Mouse (Mus musculus): Measurements from ENCODE around the gene Nkd2. TPM values are rescaled to one million over a fixed set of nuclear protein-coding genes. Genes with fewer than 3 reads are reported as not detected.
A peak's percentile ranks its signal among the peaks of the same experiment; 100 is the strongest.

The Nkd2 gene
- total RNA-seq (2021), result 1 to 10 TPM; 3.5 to 3.9 TPM
- long read RNA-seq, experiment 1, full-length matches to known transcripts, result 1 of 2 reads
- long read RNA-seq, experiment 1, partial matches to known transcripts, result 0 of 2 reads
- long read RNA-seq, experiment 1, other reads (novel, unspliced or antisense), result 1 of 2 reads
- long read RNA-seq, experiment 2, full-length matches to known transcripts, result 1 of 1 reads
- long read RNA-seq, experiment 2, partial matches to known transcripts, result 0 of 1 reads
- long read RNA-seq, experiment 2, other reads (novel, unspliced or antisense), result 0 of 1 reads

DNA sequence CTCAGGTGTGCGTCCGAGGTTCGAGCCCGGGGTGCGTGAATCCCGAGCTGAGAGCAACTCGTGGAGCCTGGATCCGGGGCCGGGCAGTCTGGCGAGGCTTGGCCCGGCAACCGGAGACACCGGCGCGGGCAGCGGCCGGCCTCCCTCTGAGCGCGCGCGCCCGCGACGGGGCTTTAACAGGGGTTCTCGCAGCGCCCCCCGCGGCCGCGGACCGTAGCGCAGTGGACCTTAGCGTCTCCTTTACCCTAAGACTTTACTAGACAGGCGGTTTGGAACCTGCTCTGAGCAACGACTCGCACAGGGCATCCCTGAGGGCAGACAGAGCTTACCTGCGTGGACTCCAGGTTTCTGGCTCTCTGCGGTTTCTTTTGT lies at the start of gene Nkd2:
Nkd2 (minus strand) TSS at position 167 of the 372 bp plus-strand sequence.
- peak; percentile 90 for DNase-seq

DNA sequence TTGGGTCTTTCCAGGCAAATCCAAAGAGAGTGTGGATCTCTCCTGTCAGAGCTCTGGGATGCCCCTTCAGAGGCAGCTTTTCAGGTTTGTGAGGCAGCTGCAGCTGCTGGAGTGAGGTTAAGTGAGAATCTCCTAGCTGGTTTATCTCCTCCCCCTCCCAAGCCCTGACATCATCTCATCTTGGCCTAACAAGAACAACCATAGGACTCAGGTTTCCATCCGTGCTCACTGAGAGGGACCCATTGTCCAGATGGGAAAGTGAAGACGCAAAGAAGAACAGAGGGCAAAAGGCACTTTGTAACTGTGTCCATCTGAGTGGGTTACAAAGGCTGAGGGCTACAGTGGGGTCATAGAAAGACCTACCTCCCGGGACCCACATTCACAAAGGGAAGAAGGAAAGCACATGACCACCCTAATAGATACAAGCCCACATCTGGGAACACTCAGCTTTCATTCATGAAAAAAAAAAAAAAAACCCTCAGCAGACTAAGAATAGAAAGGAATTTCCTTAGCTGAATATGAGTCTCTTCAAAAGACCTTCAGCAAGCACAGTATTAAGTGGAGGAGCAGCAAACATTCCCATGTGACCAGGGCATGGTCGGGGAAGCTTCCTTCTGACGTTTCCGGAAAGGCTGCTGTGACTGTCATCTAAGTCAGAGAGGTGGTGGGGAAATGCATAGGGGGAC lies 45.2 kb upstream of the Nkd2 start:
- no peak for DNase-seq

DNA sequence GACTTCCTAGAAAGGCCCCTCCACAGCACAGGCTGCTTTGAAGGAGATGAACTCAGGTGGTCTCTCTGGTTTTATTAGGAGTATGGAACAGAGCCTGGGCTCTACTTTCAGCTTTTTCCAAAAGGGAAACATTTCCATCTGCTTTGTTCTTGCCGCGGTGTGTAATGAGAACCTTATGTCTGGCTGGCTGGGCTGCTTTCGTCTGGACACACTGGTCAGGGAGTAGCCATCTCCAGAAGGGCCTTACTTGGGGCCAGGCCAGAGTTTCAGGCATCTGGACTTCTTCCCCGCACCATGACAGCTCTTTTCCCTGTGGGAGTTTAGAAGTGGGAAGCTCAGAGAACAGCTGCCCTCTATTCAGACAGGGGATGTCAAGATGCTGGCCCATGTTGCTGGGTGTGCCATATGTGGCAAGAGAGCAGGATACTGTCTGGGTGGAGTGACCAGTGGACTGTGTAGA lies 40.0 kb upstream of the Nkd2 start:
- DNase-seq, result peak; percentile 56

DNA sequence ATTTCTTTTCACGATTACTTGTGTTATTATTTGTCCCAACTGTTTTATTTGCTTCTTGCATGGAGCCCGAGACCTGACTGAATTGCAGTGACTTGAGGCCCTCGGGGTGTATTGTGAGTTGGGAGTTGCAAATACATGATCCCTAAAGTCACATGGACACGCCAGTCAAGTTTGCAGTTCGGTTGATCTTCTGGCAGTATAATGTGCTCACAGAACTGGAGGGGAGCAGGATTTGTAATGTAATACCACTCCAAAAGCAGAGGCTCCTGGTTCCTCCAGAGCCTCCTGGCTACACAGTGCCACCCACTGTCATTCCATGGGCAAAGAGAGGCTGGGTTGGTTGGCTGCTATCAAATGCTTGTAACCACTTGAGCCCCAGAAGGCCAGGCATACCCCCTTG lies 39.2 kb upstream of the Nkd2 start:
- DNase-seq, result no peak

DNA sequence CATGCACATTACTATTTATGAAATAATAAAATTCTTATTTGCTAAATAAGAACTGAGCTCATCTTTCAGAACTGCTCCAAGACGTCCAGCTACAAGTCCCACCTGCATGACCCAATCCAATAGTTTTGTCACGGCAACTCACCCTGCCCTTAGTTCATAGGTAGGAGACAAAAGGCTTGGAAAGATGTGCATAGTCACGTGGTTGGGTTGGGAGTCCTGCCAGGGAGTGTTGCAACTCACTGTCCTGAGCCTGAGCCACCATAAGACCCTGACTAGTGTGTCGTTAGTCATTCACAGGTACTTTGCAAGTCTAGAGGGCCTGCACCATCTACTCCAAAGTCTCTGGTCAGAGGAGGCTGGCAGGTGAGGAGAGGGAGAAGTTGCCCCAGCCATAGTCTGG lies 38.6 kb upstream of the Nkd2 start:
- DNase-seq, result no peak

DNA sequence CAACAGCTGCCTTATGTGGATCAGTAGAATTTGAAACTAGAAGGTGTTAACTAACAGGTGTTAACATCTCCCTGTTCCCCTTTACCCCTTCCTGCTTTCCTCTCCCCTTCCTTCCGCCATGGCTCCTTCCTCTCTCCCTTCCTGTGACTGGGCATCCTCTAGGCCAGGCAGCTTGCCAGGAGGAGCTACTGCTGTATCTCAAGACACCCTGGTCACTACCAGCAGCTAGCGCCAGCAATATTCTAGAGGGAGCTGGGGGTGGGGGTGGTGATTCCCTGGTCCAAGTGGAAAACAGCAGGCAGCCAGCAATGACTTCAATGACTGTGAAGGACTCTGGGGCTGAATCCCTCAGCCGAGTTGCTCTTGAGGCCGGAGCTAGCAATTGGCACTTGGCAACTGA lies 38.2 kb upstream of the Nkd2 start:
- peak; percentile 24 for DNase-seq

DNA sequence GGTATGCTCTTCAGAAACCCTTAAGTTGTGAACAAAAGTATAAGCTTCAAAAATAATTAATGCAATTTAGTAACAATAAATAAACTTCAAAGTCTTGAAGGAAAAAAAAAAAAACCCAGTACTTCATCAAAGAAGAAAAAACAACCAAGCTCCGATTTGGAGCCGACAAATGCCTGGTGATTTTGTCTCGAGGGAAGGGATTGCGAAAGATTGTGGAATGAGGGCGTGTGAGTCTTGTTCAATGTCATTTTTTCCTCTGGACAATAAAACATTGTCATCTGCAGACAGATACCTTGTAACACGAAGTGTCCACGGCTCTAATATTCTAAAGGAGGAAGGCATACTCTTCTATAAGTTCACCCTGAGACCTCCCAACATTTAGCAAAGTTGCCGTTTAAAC lies 33.9 kb upstream of the Nkd2 start:
- no peak for DNase-seq

DNA sequence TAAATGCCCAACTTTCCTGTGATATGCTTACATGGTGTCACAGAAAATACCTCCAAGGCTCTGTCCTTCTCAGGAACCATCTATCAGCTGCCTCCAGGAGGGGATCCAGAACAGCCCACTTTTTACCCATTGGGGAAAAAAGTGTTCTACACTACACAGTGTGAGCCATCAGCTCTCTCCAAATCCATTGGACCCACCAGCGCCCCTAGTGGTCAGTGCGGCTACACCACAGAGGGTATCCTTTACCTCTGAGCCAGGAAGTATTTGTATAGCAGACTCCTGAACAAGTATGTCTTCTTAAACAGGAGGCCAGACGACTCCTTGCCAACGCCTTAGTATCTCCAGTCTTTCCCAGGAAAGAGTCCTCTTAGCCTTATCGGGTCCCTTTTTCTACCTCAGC lies 32.4 kb upstream of the Nkd2 start:
- DNase-seq, result peak; percentile 69

DNA sequence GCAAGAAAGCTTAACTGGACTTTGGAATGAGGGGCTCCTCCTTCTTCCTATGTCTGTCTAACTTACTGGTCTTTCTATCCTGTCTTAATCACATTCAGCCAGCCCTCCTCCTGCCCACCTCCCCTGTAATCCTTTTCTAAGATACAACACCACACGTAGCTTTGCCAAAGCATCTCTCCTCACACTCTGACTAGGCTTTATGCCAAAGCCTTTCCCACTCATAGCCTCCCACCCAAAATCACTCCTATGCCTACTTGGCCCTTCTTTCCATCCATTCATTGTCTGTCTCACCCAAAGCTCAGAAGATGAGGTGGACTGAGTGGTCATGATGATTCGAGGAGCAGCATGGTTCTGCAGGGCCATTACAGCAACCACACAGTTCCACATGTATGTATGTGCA lies 24.7 kb upstream of the Nkd2 start:
- no peak for DNase-seq

DNA sequence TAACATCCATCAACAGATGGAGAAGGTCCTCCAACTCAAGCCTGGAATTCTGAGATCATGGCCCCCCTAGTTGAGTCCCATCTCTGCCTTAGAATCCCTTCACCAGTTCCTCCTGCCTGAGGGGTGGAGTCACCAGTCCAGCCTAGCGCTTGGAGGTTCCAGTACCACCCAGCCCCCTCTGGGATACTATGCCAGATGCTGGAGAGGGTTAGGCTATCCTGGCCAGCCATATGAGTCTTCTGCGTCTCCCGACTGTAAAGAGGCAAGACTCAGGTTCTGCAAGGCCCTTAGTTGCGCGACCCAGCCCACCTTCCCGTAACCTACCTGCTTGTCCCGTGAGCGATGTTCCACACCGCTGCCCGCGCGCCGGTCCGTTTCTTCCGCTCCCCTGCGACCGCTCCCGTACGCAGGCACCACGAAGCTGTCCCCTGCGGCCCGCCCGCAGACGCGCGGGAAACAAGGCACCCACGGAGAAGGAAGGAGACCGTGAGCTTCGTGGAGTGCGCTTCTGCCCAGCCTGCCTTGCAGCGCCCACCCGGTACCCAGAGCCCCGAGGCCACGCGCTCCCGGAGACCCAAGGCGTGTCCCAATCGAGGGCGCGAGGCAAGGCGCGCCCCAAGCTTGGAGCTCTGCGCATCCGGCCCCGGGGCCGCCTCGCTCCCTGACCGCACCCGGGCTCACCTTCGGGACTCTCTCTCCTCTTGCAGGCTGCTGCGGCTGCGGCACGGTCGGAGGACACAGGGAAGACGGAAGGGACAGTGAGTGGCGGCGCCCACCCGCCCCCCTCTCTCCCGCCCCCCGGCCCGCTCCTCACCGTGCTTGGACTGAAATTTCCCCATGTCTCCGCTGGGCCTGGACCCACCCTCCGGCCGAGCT lies 604 bp downstream of the Nkd2 start:
- DNase-seq, result peak; percentile 37

DNA sequence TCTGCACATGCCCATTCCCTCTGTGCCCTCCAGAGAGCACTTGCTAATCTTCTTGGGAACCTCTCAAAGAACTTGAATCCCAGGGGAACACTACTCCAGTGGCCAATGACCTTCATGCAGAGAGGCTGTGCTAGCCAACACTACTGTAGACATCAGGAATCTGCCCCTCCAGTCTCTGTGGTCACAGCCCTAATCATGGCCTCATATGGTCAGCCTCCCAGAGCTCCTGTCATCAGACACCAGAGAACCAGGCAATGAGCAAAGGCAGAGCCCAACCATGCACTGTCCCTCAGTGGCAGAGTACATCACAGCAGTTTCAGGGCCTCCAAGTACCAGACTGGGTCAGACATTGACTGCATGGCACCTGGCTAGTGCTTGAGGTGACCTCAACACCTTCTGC lies 4.7 kb downstream of the Nkd2 start:
- no peak for DNase-seq

DNA sequence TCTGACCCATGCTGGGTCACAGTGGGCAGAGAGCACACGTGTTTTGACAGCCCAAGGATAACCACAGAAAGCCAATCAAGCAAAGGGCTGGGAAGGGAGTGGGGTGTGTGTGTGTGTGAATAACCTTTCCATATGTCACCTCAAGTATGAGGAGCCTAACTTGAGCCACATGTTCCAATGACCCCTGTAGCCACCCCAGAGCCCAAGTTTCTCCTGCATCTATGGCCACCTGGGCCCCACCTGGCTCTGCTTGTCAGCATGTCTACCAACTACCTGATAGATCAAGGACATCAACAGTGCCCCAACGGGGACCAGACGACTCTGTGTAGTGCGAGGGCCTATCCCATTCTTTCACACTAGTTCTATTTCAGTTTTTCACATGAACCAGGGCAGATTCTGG lies 7.7 kb downstream of the Nkd2 start:
- no peak for DNase-seq

DNA sequence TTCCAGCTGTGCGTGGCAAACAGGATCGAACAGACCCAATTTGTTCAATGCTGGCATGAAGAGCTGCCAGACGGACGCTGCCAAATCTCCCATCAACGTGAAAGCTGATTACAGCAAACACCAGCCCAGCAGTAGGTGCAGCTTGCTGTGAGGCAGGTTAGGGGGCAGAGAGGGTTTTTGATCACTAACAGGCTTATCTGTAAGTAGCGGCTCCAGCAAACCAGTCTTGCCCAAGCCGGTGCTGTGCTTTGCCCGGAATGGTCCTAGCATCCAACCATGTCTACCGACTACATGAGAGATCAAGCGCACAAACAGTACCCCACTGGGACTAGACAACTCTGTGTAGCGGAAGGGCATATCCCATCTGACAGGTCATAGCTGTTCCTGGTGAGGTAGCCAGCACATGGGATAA lies 8.3 kb downstream of the Nkd2 start:
- no peak for DNase-seq

DNA sequence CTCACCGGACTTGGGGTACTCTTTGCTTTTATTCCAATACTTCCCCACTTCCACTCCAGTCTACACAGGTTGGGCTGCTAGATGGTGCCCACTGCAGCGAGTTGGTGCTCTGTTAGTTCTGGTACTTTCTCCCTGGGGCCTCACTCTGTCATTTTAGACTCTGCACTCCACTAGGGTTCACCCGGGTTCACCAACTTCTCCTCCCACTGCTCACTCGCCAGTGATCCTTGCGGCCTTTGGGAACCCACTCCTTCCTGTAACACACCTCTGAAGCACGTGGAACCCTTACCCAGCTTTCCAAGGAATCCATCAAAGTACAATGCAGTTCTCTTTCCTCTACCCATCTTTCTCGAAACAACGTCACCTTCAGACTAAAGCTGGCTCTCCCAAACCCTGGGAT lies 9.7 kb downstream of the Nkd2 start:
- no peak for DNase-seq

DNA sequence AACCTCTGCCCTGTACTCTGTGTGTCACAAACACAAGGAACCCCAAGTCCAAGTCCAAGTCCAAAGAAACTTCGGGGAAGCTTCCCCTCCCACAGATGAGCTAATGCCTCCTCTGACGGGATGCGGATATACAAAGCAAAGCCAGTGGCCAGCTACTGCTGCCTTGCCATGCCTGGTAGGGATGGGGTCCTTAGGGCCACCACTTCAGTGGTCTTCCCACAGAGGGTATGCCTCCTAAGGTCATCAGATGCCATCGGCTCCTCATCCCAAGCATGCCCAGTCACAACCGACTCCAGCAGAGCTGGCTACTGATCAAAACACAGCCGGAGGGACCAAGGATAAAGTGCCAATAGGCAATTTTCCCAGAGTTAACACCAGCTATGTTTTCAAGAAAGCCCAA lies 10.9 kb downstream of the Nkd2 start:
- no peak for DNase-seq

DNA sequence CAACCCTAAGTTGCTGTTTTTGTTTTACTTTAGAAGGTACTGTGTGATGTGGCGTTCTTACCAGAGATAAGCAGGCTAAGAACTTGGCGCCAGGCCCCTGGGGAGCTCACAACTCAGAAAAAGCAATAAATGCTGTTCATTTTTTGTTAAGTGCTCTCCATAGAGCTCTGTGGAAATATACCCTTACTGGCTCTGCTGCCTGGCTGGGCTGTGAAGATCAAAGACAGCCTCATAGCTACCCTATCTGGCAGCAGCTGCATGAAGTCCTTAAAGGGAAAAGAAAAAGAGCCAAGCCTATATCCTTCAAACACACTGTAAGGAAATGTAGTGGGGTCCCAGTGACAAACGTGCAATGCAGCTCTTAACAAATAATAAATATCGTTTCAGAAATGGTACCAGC lies 11.6 kb downstream of the Nkd2 start:
- no peak for DNase-seq

DNA sequence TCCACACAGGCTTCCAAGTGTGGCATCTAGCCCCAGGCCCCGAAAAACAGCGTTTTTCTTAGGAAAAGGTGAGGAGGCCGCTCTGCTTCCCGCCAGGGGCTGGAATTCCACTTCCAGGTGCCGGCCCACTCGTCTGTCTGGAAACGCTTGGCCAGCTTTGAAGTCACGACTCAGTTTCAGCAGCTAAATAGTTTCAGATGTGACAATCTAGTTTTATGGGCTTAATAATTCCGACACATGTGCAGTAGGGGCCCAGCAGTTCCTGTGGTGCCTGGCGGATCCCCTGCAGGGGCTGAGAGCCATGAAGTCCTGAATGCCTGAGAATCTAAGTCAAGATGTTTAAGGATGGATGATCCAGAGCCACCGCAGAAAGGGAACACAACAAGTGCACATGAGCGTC lies 13.6 kb downstream of the Nkd2 start:
- peak; percentile 19 for DNase-seq

DNA sequence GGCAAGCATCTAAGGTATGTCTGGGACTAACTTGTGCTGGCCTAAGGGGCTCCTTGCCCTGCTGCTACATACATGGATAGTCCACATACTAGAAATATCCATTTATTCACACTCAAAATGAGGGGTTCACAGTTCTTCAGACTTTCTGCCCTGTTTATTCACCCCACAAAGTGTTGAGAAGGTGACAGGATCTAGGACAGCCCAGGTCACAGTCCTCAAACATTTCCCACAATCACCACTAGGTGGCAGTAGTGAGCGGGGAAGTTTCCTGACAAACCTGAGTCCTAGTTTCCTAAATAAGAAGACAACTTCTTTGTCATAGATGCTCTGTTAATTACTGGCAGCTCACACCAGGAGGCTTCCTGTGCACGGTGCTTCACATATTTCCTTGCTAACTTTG lies 15.9 kb downstream of the Nkd2 start:
- DNase-seq, result peak; percentile 71

DNA sequence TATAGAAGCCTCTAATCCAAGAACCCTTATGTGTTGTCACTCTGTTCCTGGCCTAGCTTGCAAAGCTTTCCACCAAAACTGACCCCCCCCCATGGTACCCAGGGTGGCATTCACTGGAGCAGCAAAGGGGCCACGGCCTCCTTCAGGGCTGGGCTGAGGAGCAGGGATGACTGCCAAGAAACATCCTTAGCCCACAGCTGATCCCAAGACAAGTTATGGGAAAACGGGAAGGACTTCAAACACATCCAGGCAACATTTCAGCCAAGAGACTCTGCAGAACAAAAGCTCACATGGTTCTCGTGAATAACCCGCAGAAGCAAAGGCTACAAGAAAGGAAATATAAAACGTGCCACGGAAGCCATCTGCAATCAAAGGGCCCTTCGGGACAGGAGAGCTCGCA lies 20.2 kb downstream of the Nkd2 start:
- DNase-seq, result no peak

DNA sequence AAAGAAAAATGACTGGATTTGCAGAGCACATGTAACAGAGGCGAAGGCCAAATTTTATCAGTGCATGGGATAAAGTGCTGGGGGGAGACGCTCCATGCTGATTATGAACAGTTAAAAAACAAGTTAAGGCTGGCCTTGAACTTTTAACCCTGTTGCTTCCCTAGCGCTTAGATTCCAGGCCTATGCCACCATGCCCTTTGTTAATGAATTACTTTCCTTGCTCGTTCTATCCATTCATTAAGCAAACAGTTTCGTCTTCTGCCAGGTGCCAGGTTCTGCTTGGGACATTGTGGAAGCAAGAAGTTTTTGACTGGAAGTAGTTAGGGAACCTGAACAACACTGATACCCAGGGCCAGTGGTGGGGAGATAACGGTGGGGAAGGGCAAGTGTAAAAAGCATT lies 23.7 kb downstream of the Nkd2 start:
- no peak for DNase-seq

DNA sequence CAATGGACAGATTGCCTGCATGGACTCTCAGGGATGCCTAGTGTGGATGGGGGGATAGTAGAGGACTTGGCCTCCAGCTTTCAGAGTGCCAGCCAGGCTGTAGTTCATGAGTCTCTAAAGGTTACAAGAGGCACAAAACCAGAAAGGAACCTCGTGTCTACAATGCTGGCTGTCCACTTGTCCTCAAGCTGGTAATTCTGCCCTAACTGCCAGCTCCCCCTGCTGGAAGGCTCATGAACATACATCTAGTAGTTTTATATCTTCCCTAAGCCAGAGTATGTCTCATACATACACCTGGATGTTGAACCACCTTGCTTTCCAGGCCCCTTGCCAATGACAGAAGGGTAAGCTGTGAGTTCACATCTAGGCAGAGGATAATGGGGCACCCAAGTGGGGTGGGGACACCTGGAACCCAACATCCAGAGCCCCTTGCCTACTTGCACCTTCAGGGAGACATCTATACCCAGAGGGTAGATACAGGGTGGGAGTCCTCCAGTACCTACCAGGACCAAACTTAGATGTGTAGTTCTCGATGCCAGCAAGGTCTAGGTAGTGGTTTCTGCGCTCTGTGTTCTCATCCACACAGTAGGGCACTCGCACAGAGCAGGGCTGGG lies 25.1 kb downstream of the Nkd2 start:
- DNase-seq, result peak; percentile 71

DNA sequence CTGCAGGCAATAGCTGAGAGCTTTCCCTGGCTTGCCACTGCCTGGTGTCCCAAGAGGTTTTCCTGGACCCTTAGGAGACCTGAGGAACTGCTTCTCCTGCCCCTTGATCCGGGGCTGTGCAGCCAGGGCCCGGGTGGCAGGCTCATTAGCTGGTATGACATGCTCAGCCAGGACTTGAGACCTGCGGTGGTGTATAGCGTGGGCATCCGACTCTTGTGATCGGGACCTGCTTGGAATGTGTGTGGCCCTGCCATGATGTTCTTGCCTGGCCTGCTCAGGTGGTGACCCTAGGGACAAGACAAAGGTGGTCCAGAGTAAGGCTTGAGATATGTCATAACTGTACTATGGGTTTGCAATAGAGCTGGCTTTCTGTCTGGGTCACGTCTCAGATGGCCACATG lies 26.2 kb downstream of the Nkd2 start:
- DNase-seq, result no peak

DNA sequence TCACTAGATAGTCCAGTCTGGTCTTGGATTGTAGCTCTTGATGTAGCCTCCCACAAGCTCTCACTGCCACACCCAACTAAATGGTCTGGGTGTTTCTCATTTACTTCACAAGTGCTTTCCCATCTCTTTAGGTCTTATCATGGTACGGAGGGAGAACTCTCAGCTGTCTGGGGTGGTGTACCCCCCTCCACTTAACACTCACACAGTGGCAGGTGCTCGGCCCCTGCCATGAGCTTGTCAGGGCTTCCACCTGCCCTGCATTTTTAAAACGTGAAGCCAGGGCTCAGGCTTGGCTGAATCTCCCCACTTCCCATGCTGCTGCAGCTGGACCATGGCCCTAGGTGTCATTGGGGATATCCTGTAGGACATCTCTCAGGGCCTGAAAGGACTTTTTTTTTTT lies 28.5 kb downstream of the Nkd2 start:
- DNase-seq, result no peak
